Mouse (Mus musculus) myocyte (in vitro differentiated cells): ENCODE results near the gene Wdcp.

Experiments used
- CEBPB ChIP-seq: IDR thresholded peaks from 2 replicates; pipeline ENCODE4 v1.6.1; 2011; ENCODE audit warnings: mild to moderate bottlenecking, moderate library complexity; ENCODE audit not compliant: poor library complexity, insufficient read depth, severe bottlenecking
- E2F4 ChIP-seq: IDR thresholded peaks from one replicate; pipeline ENCODE4 v1.6.1; 2011; ENCODE audit warnings: mild to moderate bottlenecking, control low read depth, moderate library complexity; ENCODE audit not compliant: insufficient read depth
- MAX ChIP-seq: IDR thresholded peaks from one replicate; pipeline ENCODE4 v1.6.1; 2011; ENCODE audit warnings: low read depth, mild to moderate bottlenecking, control low read depth
- MYOD1 ChIP-seq, 3 experiments: IDR thresholded peaks; one replicate each; pipeline ENCODE4 v1.6.1; 2011; ENCODE audit warnings: control low read depth in 2 of 3, low read depth in 2 of 3, mild to moderate bottlenecking in 2 of 3, moderate library complexity in 1 of 3; ENCODE audit not compliant: insufficient read length in 2 of 3, control insufficient read depth in 1 of 3
- POLR2A ChIP-seq: IDR thresholded peaks from one replicate; pipeline ENCODE4 v1.6.1; 2011; ENCODE audit warnings: low read depth, mild to moderate bottlenecking, control low read depth, moderate library complexity; ENCODE audit not compliant: insufficient read length
- POLR2AphosphoS2 ChIP-seq: IDR thresholded peaks from one replicate; pipeline ENCODE4 v1.6.1; 2011; ENCODE audit warnings: low read depth, control low read depth; ENCODE audit not compliant: insufficient read length
- SRF ChIP-seq: IDR thresholded peaks from one replicate; pipeline ENCODE4 v1.6.1; 2011; ENCODE audit warnings: low read depth; ENCODE audit not compliant: control insufficient read depth, insufficient read length
- TCF12 ChIP-seq: IDR thresholded peaks from one replicate; pipeline ENCODE4 v1.6.1; 2011; ENCODE audit warnings: mild to moderate bottlenecking, control low read depth; ENCODE audit not compliant: poor library complexity, insufficient read depth, severe bottlenecking
- TCF3 ChIP-seq: IDR thresholded peaks from one replicate; pipeline ENCODE4 v1.6.1; 2011; ENCODE audit warnings: low read depth, control low read depth; ENCODE audit not compliant: insufficient read length

DNA sequence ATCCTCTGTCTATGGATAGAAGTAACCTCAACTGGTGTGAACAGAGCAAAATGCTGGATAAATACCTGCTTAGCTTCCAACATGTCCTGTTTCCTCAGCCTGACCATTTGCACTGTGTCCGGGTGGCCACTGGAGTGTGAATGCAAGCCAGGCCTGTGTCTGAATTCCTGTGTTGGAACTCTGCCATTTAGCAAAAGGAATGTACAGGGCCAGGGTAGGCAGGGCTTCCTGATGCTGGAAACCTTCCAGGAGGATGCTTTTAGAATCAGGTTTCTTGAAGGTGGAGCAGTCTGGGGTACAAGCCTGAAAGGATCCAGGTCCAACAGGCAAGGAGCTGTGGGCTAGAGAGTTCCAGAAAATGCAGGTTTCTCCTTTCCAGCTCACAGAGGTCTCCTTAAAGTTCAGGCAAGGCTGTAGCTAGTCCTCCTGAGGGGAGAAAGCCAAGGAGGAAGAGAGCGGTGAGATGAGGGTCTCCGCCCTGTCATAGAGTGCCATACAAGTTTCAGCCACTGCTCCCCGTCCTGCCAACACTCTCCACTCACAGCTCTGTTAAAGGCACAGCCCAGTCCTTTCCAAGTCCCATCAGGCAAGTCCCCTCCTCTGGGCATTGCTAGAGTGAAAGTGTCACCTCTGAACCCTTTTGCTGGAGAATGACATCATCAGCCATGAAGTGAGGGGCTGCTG is 20.7 kb downstream of the Wdcp start:
- no peak for TF ChIP-seq POLR2A
- TF ChIP-seq POLR2AphosphoS2: no peak
- no peak for TF ChIP-seq MYOD1 (IDR thresholded peaks at IDR 0.05; ENCODE audit: control insufficient read depth in 1 of 3, insufficient read length in 2 of 3, low read depth in 2 of 3)
- TF ChIP-seq MAX: no peak
- no peak for TF ChIP-seq CEBPB
- TF ChIP-seq TCF3: no peak
- TF ChIP-seq TCF12: no peak
- TF ChIP-seq E2F4: no peak
- no peak for TF ChIP-seq SRF
